Mouse (Mus musculus): Measurements from ENCODE around the gene Mob4. TPM values are rescaled to one million over a fixed set of nuclear protein-coding genes. Genes with fewer than 3 reads are reported as not detected.
"Not testable (repeated sequence)": the region's sequence is repeated elsewhere in the genome, so short reads cannot be mapped to it uniquely, and the experiment has no call there.

Gene Mob4
- polyA plus RNA-seq, 1 experiment: 58.9 TPM

GRCm38 (mm10) chr1:55106919-55107585 lies 24.0 kb upstream of the Mob4 start:
- no peak for DNase-seq (ENCODE audit: low read depth)
- TF ChIP-seq CTCF (IDR thresholded peaks at IDR 0.05; ENCODE audit: borderline replicate concordance, extremely low read depth, insufficient read depth, insufficient read length) (no peak), POLR2A (IDR thresholded peaks at IDR 0.05; ENCODE audit: borderline replicate concordance, extremely low read depth, insufficient read depth, insufficient read length, poor library complexity, severe bottlenecking) (no peak)

GRCm38 (mm10) chr1:55107644-55108043 lies 23.4 kb upstream of the Mob4 start:
- TF ChIP-seq CTCF (IDR thresholded peaks at IDR 0.05; ENCODE audit: borderline replicate concordance, extremely low read depth, insufficient read depth, insufficient read length) (no peak), POLR2A (IDR thresholded peaks at IDR 0.05; ENCODE audit: borderline replicate concordance, extremely low read depth, insufficient read depth, insufficient read length, poor library complexity, severe bottlenecking) (no peak)
- no peak for DNase-seq (ENCODE audit: low read depth)

- DNase-seq (ENCODE audit: low read depth): peak; percentile 3
- no peak for TF ChIP-seq CTCF (IDR thresholded peaks at IDR 0.05; ENCODE audit: borderline replicate concordance, extremely low read depth, insufficient read depth, insufficient read length)
- no peak for TF ChIP-seq POLR2A (IDR thresholded peaks at IDR 0.05; ENCODE audit: borderline replicate concordance, extremely low read depth, insufficient read depth, insufficient read length, poor library complexity, severe bottlenecking)
Measured at GRCm38 (mm10) chr1:55108473-55108872, 22.6 kb upstream of the Mob4 start.

- TF ChIP-seq CTCF (IDR thresholded peaks at IDR 0.05; ENCODE audit: borderline replicate concordance, extremely low read depth, insufficient read depth, insufficient read length): no peak
- TF ChIP-seq POLR2A (IDR thresholded peaks at IDR 0.05; ENCODE audit: borderline replicate concordance, extremely low read depth, insufficient read depth, insufficient read length, poor library complexity, severe bottlenecking): no peak
- DNase-seq (ENCODE audit: low read depth): no peak
Measured at GRCm38 (mm10) chr1:55109066-55109766, 21.8 kb upstream of the Mob4 start.

- TF ChIP-seq CTCF (IDR thresholded peaks at IDR 0.05; ENCODE audit: borderline replicate concordance, extremely low read depth, insufficient read depth, insufficient read length) (no peak), POLR2A (IDR thresholded peaks at IDR 0.05; ENCODE audit: borderline replicate concordance, extremely low read depth, insufficient read depth, insufficient read length, poor library complexity, severe bottlenecking) (no peak)
- no peak for DNase-seq (ENCODE audit: low read depth)
Measured at GRCm38 (mm10) chr1:55123046-55123445, 8.0 kb upstream of the Mob4 start.

- DNase-seq (ENCODE audit: low read depth): no peak
- TF ChIP-seq POLR2A (IDR thresholded peaks at IDR 0.05; ENCODE audit: borderline replicate concordance, extremely low read depth, insufficient read depth, insufficient read length, poor library complexity, severe bottlenecking) (no peak), CTCF (IDR thresholded peaks at IDR 0.05; ENCODE audit: borderline replicate concordance, extremely low read depth, insufficient read depth, insufficient read length) (no peak)
Measured at GRCm38 (mm10) chr1:55123561-55123960, 7.5 kb upstream of the Mob4 start.

- not testable (repeated sequence) for DNase-seq (ENCODE audit: low read depth)
Measured at GRCm38 (mm10) chr1:55124136-55124535, 6.9 kb upstream of the Mob4 start.

GRCm38 (mm10) chr1:55129716-55130115 lies 1.3 kb upstream of the Mob4 start:
- DNase-seq (ENCODE audit: low read depth): no peak

GRCm38 (mm10) chr1:55130190-55130916 lies 678 bp upstream of the Mob4 start:
- TF ChIP-seq CTCF (IDR thresholded peaks at IDR 0.05; ENCODE audit: borderline replicate concordance, extremely low read depth, insufficient read depth, insufficient read length) (no peak), POLR2A (IDR thresholded peaks at IDR 0.05; ENCODE audit: borderline replicate concordance, extremely low read depth, insufficient read depth, insufficient read length, poor library complexity, severe bottlenecking) (no peak)
- no peak for DNase-seq (ENCODE audit: low read depth)

More at GRCm38 (mm10) chr1:55129716-55130115, 1.3 kb upstream of the Mob4 start:
- TF ChIP-seq POLR2A (IDR thresholded peaks at IDR 0.05; ENCODE audit: borderline replicate concordance, extremely low read depth, insufficient read depth, insufficient read length, poor library complexity, severe bottlenecking) (no peak), CTCF (IDR thresholded peaks at IDR 0.05; ENCODE audit: borderline replicate concordance, extremely low read depth, insufficient read depth, insufficient read length) (no peak)

GRCm38 (mm10) chr1:55131424-55132014 lies 488 bp downstream of the Mob4 start:
- TF ChIP-seq CTCF (IDR thresholded peaks at IDR 0.05; ENCODE audit: borderline replicate concordance, extremely low read depth, insufficient read depth, insufficient read length) (no peak), POLR2A (IDR thresholded peaks at IDR 0.05; ENCODE audit: borderline replicate concordance, extremely low read depth, insufficient read depth, insufficient read length, poor library complexity, severe bottlenecking) (no peak)
- DNase-seq (ENCODE audit: low read depth): no peak

GRCm38 (mm10) chr1:55132308-55132707 lies 1.3 kb downstream of the Mob4 start:
- DNase-seq (ENCODE audit: low read depth): no peak
- TF ChIP-seq CTCF (IDR thresholded peaks at IDR 0.05; ENCODE audit: borderline replicate concordance, extremely low read depth, insufficient read depth, insufficient read length): no peak
- no peak for TF ChIP-seq POLR2A (IDR thresholded peaks at IDR 0.05; ENCODE audit: borderline replicate concordance, extremely low read depth, insufficient read depth, insufficient read length, poor library complexity, severe bottlenecking)
